Comparison of ENCODE assay signal across 17 mouse cellular contexts in the genomic region with DNA sequence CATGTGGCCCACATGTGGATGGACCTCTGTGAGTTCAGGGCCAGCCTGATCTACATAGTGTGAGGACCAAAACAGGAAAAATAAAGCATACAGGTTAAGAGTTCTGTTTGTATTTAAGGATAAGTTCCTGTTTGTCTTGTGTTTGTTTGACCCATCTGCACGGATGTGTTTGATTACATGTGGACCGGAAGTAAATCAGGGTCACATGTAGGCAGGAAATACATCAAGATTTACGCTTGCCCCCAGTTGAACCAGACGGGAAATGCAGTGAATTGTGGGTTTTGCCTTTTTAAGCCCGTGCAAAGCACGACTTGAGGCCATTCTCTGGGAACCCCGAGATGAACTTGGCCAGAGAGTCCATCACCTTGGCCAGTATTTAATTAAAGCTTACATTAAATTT. TPM values are rescaled to one million over a fixed set of nuclear protein-coding genes. Genes with fewer than 3 reads are reported as not detected.
A peak's percentile ranks its signal among the peaks of the same experiment; 100 is the strongest.
DNase-seq lines count a peak whose midpoint lies in the region; ATAC-seq and TF ChIP-seq lines count a peak whose summit lies in the region.
"Had no signal": no experiment of that assay in that cellular context is flagged by ENCODE, and none has a peak within 500 bp of the region (broad histone marks: within the 10 kb centered on the region; RNA-seq: fewer than 3 reads in every experiment).

No protein-coding gene starts in this region.

- no peak overlapping the region for H3K9ac ChIP-seq in kidney, postnatal 0 days (ENCODE audit: low read depth, low read length)
- no peak overlapping the region for H3K9ac ChIP-seq in kidney, embryonic 16.5 days (replicated peaks; ENCODE audit: low read length)
- H3K9ac ChIP-seq: heart, embryonic 13.5 days; liver, embryonic 14.5 days; stomach, embryonic 15.5 days had no signal

- H3K36me3 ChIP-seq in kidney, postnatal 0 days (ENCODE audit: insufficient read depth, low read length): no peaks in the 10 kb centered on the region
- H3K36me3 ChIP-seq in kidney, embryonic 16.5 days (ENCODE audit: insufficient read depth, low read length): no peaks in the 10 kb centered on the region
- H3K36me3 ChIP-seq: stomach, embryonic 15.5 days had no signal

- 0 out of 2 replicates have a peak overlapping the region, but pooled peaks have one; percentile 80 for H3K27ac ChIP-seq in kidney, postnatal 0 days
- H3K27ac ChIP-seq in kidney, embryonic 16.5 days (ENCODE audit: low read length): no peak overlapping the region
- H3K27ac ChIP-seq: heart, embryonic 13.5 days; liver, embryonic 14.5 days; stomach, embryonic 15.5 days had no signal

- H3K4me3 ChIP-seq in kidney, postnatal 0 days (replicated peaks; ENCODE audit: low read depth, low read length): no peak overlapping the region
- no peak overlapping the region for H3K4me3 ChIP-seq in kidney, embryonic 16.5 days (ENCODE audit: low read length)

- H3K4me2 ChIP-seq in kidney, postnatal 0 days (ENCODE audit: low read length): no peak overlapping the region
- H3K4me2 ChIP-seq in kidney, embryonic 16.5 days (replicated peaks; ENCODE audit: low read depth, low read length): no peak overlapping the region

- WGBS in kidney, postnatal 0 days: 53% methylated on average over 7 of the region's 7 CpGs
- WGBS in kidney, embryonic 16.5 days: 53% methylated on average over 7 of the region's 7 CpGs

- ATAC-seq in kidney, postnatal 0 days (replicated peaks; ENCODE audit: low FRiP score, low read depth): no peak
- ATAC-seq in kidney, embryonic 16.5 days (ENCODE audit: low FRiP score, low TSS enrichment): no peak

- DNase-seq in kidney, postnatal 0 days (ENCODE audit: low spot score): peak; percentile 27
- peak; percentile 31 for DNase-seq in thymus, postnatal 0 days (ENCODE audit: low spot score)
- DNase-seq in thymus, postnatal 4 days: no peak
- DNase-seq in induced T-regulatory cell, adult 2 months (ENCODE audit: low read depth): peak; percentile 68
- DNase-seq in layer of hippocampus, postnatal 25 days (ENCODE audit: extremely low spot score in 1 of 2, low spot score in 1 of 2): no peak
- no peak for DNase-seq in left cerebral cortex, adult 9 months (ENCODE audit: low spot score in 2 of 2)

- no peaks in the 10 kb centered on the region for H3K27me3 ChIP-seq in kidney, postnatal 0 days (ENCODE audit: insufficient read depth, low read length)
- H3K27me3 ChIP-seq in kidney, embryonic 16.5 days (ENCODE audit: insufficient read depth, low read length): no peaks in the 10 kb centered on the region
- H3K27me3 ChIP-seq: heart, embryonic 13.5 days; stomach, embryonic 15.5 days had no signal

- TF ChIP-seq CTCF in kidney, postnatal 0 days (IDR thresholded peaks at IDR 0.05; ENCODE audit: low read depth): no peak

- H3K9me3 ChIP-seq in kidney, postnatal 0 days (replicated peaks; ENCODE audit: low read length): no peaks in the 10 kb centered on the region
- 0 out of 2 replicates have a peak, but pooled peaks cover 4% of the 10 kb centered on the region for H3K9me3 ChIP-seq in kidney, embryonic 16.5 days (ENCODE audit: low read length)
- H3K9me3 ChIP-seq: heart, embryonic 13.5 days; stomach, embryonic 15.5 days had no signal

- peaks cover 17% of the 10 kb centered on the region; the same call in 1 of the 2 replicates for H3K4me1 ChIP-seq in kidney, postnatal 0 days (replicated peaks; ENCODE audit: insufficient read depth, low read length)
- H3K4me1 ChIP-seq in kidney, embryonic 16.5 days (ENCODE audit: insufficient read depth, low read length): peaks cover 15% of the 10 kb centered on the region

RNA-seq across cellular contexts. Expression of a gene that starts 5.3 kb away (rescaled TPM):
- 2.6 and 3.3 TPM in 2 replicates for polyA plus RNA-seq in kidney, postnatal 0 days (2015; fragmentation: Nextera tagmentation; extraction: Ambion mirVana)
- 4.0 and 4.3 TPM in 2 replicates for polyA plus RNA-seq in kidney, embryonic 16.5 days (2015; fragmentation: Nextera tagmentation; extraction: Ambion mirVana)
- polyA plus RNA-seq in thymus, postnatal 0 days (2015; fragmentation: Nextera tagmentation; extraction: Ambion mirVana): 19.8 and 25.5 TPM in 2 replicates
- 10 to 100 TPM; 41.6 to 42.8 TPM for total RNA-seq in layer of hippocampus, postnatal 25 days (2021)

RNA-seq across cellular contexts. Expression of a gene that starts 12.3 kb away (rescaled TPM):
- 0.45 TPM in 1 of 2 replicates, not detected in the other for polyA plus RNA-seq in kidney, postnatal 0 days (2015; fragmentation: Nextera tagmentation; extraction: Ambion mirVana)
- 0.41 and 0.69 TPM in 2 replicates for polyA plus RNA-seq in kidney, embryonic 16.5 days (2015; fragmentation: Nextera tagmentation; extraction: Ambion mirVana)
- 191 and 212 TPM in 2 replicates for polyA plus RNA-seq in thymus, postnatal 0 days (2015; fragmentation: Nextera tagmentation; extraction: Ambion mirVana)
- not detected for total RNA-seq in layer of hippocampus, postnatal 25 days (2021)
- total RNA-seq: adrenal gland, adult 18-20 months; hematopoietic stem cell, adult 5-6 weeks; left cerebral cortex, adult 18-20 months; megakaryocyte progenitor cell, adult 5-6 weeks; neutrophil, adult 5-6 weeks had no signal
- polyA plus RNA-seq: forebrain, embryonic 11.5 days; heart, embryonic 13.5 days; limb, embryonic 11.5 days; liver, embryonic 14.5 days had no signal

Comparison
In these comparisons a context has a peak if more than half of its experiments do, and no peak if none do; other contexts are left out.
1. DNase-seq: peak in kidney, postnatal 0 days (single experiment), thymus, postnatal 0 days (single experiment) and induced T-regulatory cell, adult 2 months (single experiment); none in thymus, postnatal 4 days (single experiment), layer of hippocampus, postnatal 25 days (0 of 2) and left cerebral cortex, adult 9 months (0 of 2).
2. RNA of a gene that starts 12.3 kb away (polyA plus RNA-seq): 191 to 212 TPM in thymus, postnatal 0 days; 0.45 TPM in kidney, postnatal 0 days and 0.41 to 0.69 TPM in kidney, embryonic 16.5 days; every median in the first group is over 100 times any median in the second.